Mouse (Mus musculus) embryo, embryonic 10.5 days (tissue): Measurements from ENCODE around the gene Tbck.

Source experiments
- DNase-seq: peaks from one replicate; pipeline ENCODE4 v3.0.0-alpha.2; 2015; ENCODE audit warnings: low spot score

Gene Tbck

GRCm38 (mm10) chr3:132871318-132871904 lies 187.5 kb downstream of the Tbck start:
- DNase-seq: no peak

- no peak for DNase-seq
These were observed 189.3 kb downstream of the Tbck start for GRCm38 (mm10) chr3:132873251-132873650.

DNA sequence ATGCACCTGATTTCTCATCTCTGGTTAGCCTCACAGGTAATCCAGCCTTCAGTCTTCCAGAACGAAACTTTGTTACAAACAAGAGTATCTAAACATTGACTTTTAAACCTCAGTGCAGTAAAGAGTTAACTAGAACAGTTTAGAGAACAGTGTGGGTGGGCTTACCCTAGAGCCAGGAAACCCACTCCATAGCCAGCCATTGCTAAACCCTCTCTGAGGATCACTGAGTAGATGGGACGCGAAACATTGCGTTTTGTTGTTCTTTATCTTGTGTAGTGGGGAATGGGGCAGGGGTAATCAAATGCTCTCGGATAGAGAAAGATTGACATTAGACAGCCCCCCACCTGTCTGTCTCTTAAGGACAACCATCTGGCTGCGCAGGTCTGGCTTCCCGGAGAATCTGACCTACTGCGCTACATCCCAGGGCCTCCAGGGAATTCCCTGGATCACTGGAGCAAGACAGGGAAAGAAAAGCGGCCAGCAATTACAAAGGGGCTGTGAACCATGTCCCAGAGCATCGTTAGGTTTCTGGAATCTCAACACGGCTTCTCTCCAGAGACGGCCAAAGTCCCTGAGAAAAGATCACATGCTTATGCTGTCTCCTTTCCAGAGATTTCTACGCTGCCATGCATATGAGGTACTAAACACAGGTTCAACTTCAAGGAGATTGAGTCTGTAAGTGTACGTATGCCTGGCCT lies 192.2 kb downstream of the Tbck start:
- DNase-seq: peak; percentile 37

GRCm38 (mm10) chr3:132876933-132877676 lies 193.2 kb downstream of the Tbck start:
- peak; percentile 32 for DNase-seq

DNA sequence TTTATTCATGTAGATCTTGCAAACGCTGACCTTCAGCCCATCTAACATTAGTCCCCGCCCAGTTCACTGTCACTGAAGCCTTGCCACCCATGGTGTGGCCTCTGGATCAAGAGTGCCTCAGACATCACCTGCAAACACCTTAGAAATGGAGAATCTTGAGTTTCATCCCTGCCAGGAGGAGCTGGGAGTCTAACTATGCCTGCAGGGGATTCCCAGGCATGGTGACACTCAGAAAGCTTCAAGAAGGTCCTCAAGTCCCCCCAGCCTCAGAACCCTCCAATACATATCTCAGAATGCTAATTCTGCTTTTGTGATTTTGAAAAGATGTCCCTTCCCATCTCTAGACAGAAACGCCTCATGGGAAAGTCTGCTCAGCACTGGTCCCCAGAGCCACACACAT lies 196.4 kb downstream of the Tbck start:
- DNase-seq: no peak

GRCm38 (mm10) chr3:132880826-132881225 lies 196.9 kb downstream of the Tbck start:
- DNase-seq: no peak

GRCm38 (mm10) chr3:132883256-132883655 lies 199.3 kb downstream of the Tbck start:
- no peak for DNase-seq

GRCm38 (mm10) chr3:132884459-132884858 lies 200.5 kb downstream of the Tbck start:
- DNase-seq: no peak

- DNase-seq: no peak
These were observed 202.6 kb downstream of the Tbck start for GRCm38 (mm10) chr3:132886419-132887050.

GRCm38 (mm10) chr3:132887074-132887848 lies 203.3 kb downstream of the Tbck start:
- DNase-seq: no peak
